Comparison of ENCODE assay signal across 11 mouse cellular contexts in genomic region chr5:66241894-66242293, GRCm38 (mm10). TPM values are rescaled to one million over a fixed set of nuclear protein-coding genes. Genes with fewer than 3 reads are reported as not detected.
DNase-seq lines count a peak whose midpoint lies in the region; ATAC-seq lines count a peak whose summit lies in the region.
"Had no signal": no experiment of that assay in that cellular context is flagged by ENCODE, and none has a peak within 500 bp of the region (broad histone marks: within the 10 kb centered on the region; RNA-seq: fewer than 3 reads in every experiment).

No protein-coding gene starts in this region.

- H3K36me3 ChIP-seq in hindbrain, embryonic 11.5 days (ENCODE audit: control insufficient read depth, insufficient read depth, low read length), result no peaks in the 10 kb centered on the region
- H3K36me3 ChIP-seq in hindbrain, embryonic 10.5 days, result no peaks in the 10 kb centered on the region
- H3K36me3 ChIP-seq: heart, embryonic 15.5 days had no signal

- no peak overlapping the region for H3K4me2 ChIP-seq in hindbrain, embryonic 11.5 days (replicated peaks; ENCODE audit: low read depth, low read length)
- H3K4me2 ChIP-seq: heart, embryonic 15.5 days had no signal

- no peaks in the 10 kb centered on the region for H3K9me3 ChIP-seq in hindbrain, embryonic 11.5 days (ENCODE audit: control insufficient read depth, low read length)
- no peaks in the 10 kb centered on the region for H3K9me3 ChIP-seq in hindbrain, embryonic 10.5 days
- H3K9me3 ChIP-seq: heart, embryonic 15.5 days had no signal

- DNase-seq in hindbrain, embryonic 11.5 days (ENCODE audit: low spot score), result peak; percentile 18
- no peak for DNase-seq in hindbrain, embryonic 10.5 days (ENCODE audit: low spot score)
- DNase-seq in 3134 (ENCODE audit: extremely low read depth, insufficient read length, low spot score) (peak; percentile 9), ES-CJ7 (ENCODE audit: low read depth, low spot score) (peak; percentile 54)
- peak; percentile 31 to 42 for DNase-seq in kidney, postnatal 36 days
- DNase-seq in cerebellum, postnatal 4 days (ENCODE audit: low spot score in 2 of 2), result no peak
- DNase-seq in right cerebral cortex, postnatal 36 days (ENCODE audit: low spot score in 2 of 2), result no peak
- no peak for DNase-seq in layer of hippocampus, postnatal 14 days (ENCODE audit: low spot score in 2 of 2)
- DNase-seq: layer of hippocampus, postnatal 36 days had no signal

- no peak overlapping the region for H3K27ac ChIP-seq in hindbrain, embryonic 11.5 days (ENCODE audit: low read depth, low read length)
- H3K27ac ChIP-seq in hindbrain, embryonic 10.5 days, result no peak overlapping the region
- H3K27ac ChIP-seq: heart, embryonic 15.5 days had no signal

- ATAC-seq in hindbrain, embryonic 11.5 days (ENCODE audit: low FRiP score), result no peak
- ATAC-seq: forebrain, embryonic 16.5 days had no signal

- no peak overlapping the region for H3K4me3 ChIP-seq in hindbrain, embryonic 11.5 days (ENCODE audit: low read depth, low read length)
- no peak overlapping the region for H3K4me3 ChIP-seq in hindbrain, embryonic 10.5 days
- H3K4me3 ChIP-seq: heart, embryonic 15.5 days had no signal

- H3K9ac ChIP-seq in hindbrain, embryonic 11.5 days (ENCODE audit: low read depth, low read length), result no peak overlapping the region
- H3K9ac ChIP-seq: heart, embryonic 15.5 days had no signal

- no peaks in the 10 kb centered on the region; the same call in 1 of the 2 replicates for H3K4me1 ChIP-seq in hindbrain, embryonic 11.5 days (replicated peaks; ENCODE audit: control insufficient read depth, insufficient read depth, low read length)
- H3K4me1 ChIP-seq in hindbrain, embryonic 10.5 days (replicated peaks), result peaks cover 10% of the 10 kb centered on the region
- H3K4me1 ChIP-seq: heart, embryonic 15.5 days had no signal

- no peaks in the 10 kb centered on the region for H3K27me3 ChIP-seq in hindbrain, embryonic 11.5 days (ENCODE audit: control insufficient read depth, insufficient read depth, low read length)
- no peaks in the 10 kb centered on the region for H3K27me3 ChIP-seq in hindbrain, embryonic 10.5 days (ENCODE audit: insufficient read depth, poor library complexity, severe bottlenecking)
- H3K27me3 ChIP-seq: heart, embryonic 15.5 days had no signal

RNA-seq across cellular contexts. Expression of gene Nsun7, which starts 17.8 kb away (rescaled TPM):
- polyA plus RNA-seq in hindbrain, embryonic 11.5 days (2014; fragmentation: Nextera tagmentation; extraction: Ambion mirVana), result 0.68 and 1.2 TPM in 2 replicates
- polyA plus RNA-seq in hindbrain, embryonic 10.5 days (2016; fragmentation: Nextera tagmentation; extraction: Ambion mirVana), result 0.31 and 0.72 TPM in 2 replicates
- total RNA-seq in layer of hippocampus, postnatal 14 days (2021), result 10 to 100 TPM in 1 of 2 experiments, 1 to 10 TPM in 1; 8.8 to 10.2 TPM

Comparison
In these comparisons a context has a peak if more than half of its experiments do, and no peak if none do; other contexts are left out.
1. DNase-seq: peak in hindbrain, embryonic 11.5 days (single experiment), 3134 (single experiment), ES-CJ7 (single experiment) and kidney, postnatal 36 days (2 of 2); none in hindbrain, embryonic 10.5 days (single experiment), cerebellum, postnatal 4 days (0 of 2), right cerebral cortex, postnatal 36 days (0 of 2) and layer of hippocampus, postnatal 14 days (0 of 2).